Mouse (Mus musculus): ENCODE measurements at regions not wholly inside any gene's neighbourhood (a gene's known extent, or its start where the extent isn't known, plus 50 kb on each side); places are given as distances from the start of the nearest gene placed in this dataset.

DNA sequence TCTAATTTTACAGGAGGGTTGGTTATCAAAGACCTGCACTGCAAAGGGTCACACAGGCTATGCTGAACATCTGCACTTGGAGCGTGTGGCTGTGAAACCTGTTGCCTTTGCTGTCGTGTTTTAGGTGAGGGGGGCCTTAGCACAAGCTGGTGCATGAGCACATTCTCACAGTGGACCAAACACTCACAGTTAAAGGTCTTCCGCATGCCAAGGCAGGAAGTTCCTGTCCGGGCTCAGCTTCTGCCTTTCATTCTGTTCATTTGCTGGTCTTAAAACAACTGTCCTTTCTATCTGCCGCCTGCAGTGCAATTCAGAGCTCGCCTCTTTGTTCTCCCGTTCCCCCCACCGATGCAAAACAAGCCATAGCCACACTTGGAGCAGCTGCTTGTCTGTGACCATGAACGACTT lies 402.8 kb downstream of the Efnb2 start:
- ATAC-seq: no peak

DNA sequence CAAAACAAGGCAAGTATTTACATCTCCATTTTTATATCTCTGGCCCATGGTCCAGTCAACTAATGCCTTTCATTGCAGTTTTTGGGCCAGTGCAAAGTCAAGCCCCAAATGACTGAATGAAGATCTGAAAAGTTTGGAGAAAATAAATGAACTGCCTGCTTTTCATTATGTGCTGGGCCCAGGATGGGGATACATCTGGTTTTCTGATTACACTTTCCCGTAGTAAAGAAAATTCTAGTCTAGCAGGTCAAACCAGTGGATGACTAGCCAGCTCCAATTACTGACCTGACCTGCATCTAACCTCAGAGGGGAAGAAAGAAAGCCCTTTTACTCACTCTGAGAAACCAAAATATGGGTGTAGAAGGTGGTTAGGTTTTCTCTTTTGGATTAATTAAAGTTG lies 404.7 kb downstream of the Efnb2 start:
- ATAC-seq: no peak

DNA sequence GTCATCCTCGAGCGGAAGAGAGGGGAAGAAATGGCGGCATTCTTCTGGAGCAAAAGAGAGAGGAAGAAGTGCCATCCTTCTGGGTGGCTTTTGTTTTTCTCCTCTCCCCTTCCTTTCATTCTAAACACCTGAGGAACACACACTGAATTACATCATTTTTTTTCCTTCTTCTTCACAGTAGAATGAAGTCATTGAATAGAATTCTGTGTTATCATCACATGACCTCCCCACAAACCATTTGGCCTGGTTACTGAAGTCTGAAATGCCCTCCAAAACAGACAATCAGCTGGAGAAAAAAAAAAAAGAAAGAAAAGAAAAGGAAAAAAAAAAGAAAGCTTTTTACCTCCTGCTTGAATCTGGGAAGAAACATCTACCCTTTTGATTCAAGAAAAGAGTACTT lies 406.6 kb downstream of the Efnb2 start:
- no peak for ATAC-seq

DNA sequence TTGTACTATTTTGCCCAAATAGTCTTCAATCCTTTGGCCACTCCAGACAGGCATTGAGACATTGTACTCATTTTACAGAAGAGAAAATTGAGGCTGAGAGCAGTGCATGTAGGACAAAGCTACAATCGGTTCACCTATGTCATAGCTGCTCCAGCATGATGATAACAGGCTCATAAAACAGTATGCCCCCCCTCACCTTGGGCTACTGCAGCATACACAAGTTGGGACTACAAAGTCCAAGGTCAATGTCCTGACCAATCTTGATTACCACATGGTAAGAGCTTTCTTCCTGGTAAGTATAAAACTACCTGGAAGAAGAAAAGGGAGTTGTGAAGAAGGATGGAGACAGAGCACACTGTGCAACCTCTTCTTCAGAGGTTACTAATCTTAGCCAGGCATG lies 416.4 kb downstream of the Efnb2 start:
- no peak for ATAC-seq

DNA sequence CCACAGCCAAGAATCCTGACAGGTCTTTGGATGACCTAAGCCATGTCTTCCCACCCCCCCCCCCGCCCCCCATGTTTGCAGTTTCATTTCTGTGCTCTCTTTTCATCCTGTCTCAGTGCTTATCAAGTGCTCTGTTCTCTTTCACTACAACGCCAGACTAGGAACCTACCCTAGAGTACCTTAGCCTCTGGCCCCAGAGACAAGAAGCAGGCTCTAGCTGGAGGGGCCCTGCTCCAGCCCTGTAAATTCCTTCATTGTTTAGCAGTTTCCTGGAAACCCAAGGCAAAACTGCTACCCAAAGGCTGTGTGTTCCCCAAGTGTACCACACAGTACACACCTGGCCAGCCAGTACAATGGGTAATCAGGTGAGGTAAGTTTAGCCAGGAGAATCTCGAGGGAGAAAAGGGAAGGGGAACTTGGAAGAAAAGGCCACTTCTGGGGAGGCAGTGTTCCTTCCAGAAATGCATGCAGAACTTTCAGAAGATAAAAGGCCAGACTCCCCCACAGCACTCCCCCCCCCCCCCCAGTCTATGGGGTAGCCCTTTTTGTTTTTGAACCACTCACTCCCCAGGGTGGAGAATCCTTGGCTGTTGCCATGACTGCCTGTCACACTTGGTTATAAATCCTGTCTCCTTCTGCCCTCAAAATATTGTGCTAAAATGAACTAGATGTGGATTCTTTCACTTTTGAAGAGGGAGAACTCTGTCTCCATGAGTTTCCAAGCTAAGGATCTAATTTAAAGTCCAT lies 419.1 kb downstream of the Efnb2 start:
- no peak for ATAC-seq

- ATAC-seq: no peak
Observed at GRCm38 (mm10) chr8:8241051-8241688, 419.9 kb downstream of the Efnb2 start.

GRCm38 (mm10) chr8:8239489-8239888 lies 421.6 kb downstream of the Efnb2 start:
- no peak for ATAC-seq

- no peak for ATAC-seq
Observed at GRCm38 (mm10) chr8:8238051-8238450, 423.0 kb downstream of the Efnb2 start.

DNA sequence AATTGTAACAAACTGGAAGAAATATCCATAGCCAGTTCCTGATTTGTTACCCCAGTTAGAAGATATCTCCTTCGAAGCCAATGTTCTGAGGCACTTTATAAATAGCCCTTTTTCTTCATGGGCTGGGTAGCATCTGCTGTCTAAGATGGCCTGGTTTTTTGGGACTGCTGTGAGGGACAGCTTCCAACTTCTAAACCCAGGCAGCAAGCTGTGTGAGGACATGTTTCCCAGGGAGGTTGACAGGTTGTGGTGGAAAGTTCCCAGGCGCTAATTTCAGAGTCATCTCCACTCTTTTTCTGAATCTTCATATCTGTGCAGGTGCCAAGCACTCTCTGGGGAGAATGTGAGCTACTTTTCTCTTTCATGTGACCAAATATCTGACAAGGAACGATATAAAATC lies 427.4 kb downstream of the Efnb2 start:
- no peak for ATAC-seq

- ATAC-seq: no peak
Observed at GRCm38 (mm10) chr8:8233156-8233555, 427.9 kb downstream of the Efnb2 start.

- no peak for ATAC-seq
Observed at GRCm38 (mm10) chr8:8231996-8232632, 428.9 kb downstream of the Efnb2 start.

- ATAC-seq: no peak
Observed at GRCm38 (mm10) chr8:8231308-8231985, 429.6 kb downstream of the Efnb2 start.

- ATAC-seq: no peak
Observed at GRCm38 (mm10) chr8:8225994-8226393, 435.0 kb downstream of the Efnb2 start.

DNA sequence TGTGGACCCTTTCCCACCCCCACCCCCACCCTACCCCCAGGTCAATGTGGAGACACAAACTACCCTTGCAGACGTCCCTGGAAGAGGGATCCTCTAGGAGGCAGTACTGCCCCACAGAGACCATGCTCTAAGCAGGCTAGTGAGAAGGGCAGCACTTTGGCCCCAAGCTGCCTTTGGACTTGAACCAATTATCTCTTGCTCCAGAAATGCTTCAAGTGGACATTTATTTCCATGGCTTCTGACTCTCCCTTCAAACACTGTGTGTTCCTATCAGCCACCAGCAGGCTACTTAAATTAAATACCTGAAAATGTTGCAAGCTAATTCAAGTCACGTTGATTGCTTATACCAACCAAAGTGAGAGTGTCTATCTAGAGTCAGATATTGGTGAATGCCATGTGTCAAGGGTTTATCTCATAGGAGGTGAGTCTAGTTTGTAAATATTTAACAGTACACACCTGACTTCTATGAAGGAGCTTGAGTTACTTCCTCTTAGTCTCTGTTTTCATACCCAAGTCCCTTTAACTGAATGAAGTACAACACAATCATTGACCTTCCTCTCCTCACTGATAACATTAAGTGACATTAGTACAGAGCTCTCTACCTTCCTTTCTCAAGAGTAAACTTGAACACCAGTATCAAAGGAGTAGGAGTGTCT lies 435.7 kb downstream of the Efnb2 start:
- ATAC-seq: no peak

DNA sequence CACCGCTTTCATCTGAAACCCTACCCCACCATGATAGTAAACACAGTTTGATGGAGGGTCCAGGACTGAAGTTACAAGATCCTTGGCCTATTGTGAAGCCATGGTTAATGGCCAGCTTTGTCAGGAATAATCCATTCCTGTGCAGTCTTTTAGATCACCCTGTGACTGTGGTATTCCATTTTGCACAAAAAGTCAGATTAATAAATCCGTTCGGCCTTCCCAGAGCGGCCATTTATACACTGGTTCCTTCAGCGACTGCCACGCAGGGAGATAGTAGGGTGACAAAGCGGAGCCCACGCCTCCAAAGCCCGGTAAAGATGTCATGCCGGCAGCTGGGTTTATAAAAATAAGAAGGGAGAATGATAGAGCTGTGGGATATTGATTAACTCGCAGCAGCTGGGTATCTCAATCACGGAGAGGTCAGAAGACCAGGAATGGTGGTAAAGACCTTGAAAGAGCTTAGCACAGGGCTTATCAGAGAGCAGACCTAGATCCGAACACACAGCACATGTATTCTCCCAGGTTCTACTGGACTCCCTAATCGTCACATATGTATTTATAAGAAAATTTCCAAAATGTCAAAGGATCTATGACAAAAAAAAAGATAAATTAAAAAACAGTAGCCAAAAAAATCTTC lies 440.5 kb downstream of the Efnb2 start:
- ATAC-seq: no peak

GRCm38 (mm10) chr8:8219701-8220394 lies 441.2 kb downstream of the Efnb2 start:
- no peak for ATAC-seq

DNA sequence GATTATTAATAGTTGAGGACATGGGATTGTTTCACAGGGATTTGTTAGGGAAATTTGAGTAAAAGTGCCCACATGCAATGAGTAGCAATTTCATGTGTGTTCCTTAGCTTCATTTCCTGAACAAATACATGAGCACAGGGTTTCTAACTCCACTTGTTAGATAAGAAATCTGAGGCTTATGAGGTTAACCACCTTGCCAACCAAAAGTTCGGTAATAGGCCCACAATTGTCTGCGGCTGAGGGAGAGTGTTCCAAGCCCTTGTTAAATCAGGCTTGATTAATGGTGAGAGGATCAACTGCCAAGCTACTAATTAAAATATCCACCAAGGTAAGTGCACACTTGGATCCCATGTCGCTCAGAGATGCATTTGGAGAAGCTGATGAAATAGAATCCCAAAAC lies 468.0 kb downstream of the Efnb2 start:
- ATAC-seq: no peak

DNA sequence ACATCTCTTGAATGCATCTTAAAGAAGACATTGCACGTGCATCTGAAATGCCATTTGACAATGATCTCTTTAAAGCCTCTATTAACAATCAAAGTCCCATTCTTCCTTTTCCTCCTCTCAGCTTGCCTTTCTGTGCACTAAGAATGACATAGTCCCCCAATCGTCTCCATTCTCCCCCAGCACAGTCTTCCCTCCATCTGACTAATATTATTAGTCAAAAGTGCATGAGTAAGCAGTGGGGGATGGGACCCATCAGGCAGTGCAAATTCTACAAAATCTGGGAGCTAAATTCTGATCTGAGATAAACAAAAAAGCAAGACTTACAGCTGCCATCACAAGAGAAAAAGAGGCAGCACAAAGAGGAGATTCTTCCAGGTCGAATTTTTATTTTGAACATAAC lies 475.0 kb downstream of the Efnb2 start:
- ATAC-seq: no peak

DNA sequence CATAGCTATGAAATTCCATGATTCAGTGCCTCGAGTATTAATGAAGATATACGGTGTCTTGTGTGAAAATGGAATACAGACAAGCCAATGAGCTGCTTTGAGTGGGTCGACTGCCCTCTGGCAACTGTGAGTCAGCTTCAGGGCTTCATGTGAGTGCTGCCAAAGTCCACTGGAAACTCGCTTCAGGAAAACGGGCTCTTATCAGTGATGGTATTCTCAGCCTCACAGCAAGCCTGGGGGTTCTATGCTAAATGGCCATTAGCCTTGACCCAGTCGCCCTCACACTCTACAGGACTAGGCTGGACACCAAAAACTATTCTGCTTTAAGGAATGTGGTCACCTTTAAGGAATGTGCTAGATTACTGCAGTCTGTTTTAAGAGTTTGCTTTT lies 477.8 kb downstream of the Efnb2 start:
- no peak for ATAC-seq

DNA sequence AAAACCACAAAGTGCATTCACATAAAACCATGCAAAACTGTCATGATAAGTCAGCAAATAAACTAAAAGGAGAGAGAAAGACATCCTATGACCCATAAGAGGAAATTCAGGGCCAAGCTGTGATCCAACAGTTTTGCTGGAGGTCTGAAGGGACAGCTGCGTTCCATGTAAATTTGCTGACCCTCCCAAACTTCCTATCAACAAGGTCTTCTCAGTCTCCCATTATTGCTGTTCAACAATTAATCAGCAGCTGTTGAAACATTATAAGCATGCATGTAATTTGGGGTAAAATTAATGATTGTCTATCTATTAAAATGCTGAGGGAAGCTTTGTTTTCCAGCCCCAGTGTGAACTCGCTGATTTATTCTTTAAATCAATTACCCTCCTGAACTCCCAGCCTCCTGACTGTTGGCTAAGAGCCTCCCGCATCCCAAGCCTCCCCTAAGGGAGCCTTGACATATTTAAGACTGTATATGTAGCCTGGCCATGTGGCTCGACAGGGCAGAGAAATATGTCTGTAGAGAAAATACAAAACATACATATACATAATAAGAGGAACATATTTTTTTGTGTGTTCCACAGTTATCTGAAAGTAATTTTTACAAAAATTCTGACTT lies 478.3 kb downstream of the Efnb2 start:
- ATAC-seq: no peak

- ATAC-seq: no peak
Observed at GRCm38 (mm10) chr8:8182108-8182507, 478.9 kb downstream of the Efnb2 start.

Data from CD4-positive, CD25-positive, alpha-beta regulatory T cell, adult 4 months (primary cell).